Mouse (Mus musculus): ENCODE data around the gene Ajuba.

Gene Ajuba

DNA sequence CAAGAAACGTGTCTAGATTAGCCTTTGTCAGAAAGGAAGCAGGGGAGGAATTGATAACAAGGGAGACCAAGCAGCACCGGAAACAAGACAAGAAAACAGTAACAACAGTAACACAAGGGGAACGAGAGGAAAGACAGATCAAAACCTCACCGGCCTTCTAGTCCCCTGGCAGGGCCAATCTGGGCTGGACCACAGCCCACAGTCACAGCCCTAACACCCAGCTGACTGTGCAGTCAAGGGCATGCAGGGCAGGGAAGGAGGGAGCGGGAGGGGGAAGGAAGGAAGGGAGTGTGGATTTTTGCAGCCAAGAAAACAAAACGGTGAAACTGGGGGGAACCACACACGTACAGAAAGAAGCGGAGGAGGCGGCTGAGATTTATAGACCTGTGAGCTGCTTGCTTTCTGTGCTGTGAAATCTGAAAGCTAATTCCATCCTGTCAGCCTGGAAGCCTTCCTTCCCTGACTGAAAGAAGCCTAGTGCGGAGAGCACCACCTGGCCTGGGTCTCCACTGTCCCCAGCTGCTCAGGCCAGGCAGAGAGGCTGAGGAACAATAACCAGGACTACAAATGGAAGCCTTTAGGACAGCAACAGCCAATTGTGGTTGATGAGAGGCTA lies 15.1 kb upstream of the Ajuba start:
- in situ Hi-C loops (cut with MboI, MseI) = no loop called here

DNA sequence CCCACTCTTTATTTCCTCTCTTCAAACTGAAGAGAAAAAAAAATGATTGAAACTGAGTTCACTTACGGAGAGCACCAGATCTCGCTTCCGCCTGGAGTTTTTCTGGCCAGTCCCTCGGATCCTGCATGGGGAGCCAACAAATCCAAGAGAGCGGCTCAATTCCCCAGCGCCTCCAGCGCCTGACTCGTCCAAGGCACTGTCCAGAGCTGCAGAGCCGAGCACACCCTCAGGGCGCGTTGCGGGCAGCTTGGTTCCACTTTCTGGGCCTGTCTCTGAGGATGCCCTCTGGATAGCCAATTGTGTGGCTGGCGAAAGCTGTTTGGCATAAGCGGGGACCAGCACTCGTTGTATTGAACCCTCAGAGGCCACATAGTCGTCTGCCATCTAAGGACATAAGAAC lies 13.7 kb upstream of the Ajuba start:
- in situ Hi-C loops (cut with MboI, MseI) = no loop called here

GRCm38 (mm10) chr14:54583681-54584338 lies 6.5 kb upstream of the Ajuba start:
- in situ Hi-C loops (cut with MboI, MseI) = no loop called here

DNA sequence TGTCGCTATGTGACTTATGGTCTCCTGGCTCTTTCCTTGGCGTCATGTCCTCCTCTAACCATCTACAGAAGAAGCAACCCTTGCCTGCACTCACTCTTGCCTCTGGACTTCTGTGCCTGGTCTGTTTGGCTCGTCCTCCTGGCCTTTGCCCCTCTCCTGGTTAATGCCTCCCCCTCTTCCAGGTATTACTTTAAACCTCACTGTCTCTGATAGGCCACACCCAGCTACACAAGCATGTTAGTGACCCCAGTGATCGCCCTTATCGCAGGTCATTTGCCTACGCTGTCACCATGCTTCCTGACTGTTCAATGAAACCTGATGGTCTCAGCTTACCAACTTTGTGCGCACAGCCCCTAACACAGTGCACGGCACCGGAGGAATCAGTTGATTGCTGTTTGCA lies 5.2 kb upstream of the Ajuba start:
- in situ Hi-C loops (cut with MboI, MseI) = no loop called here

- in situ Hi-C loops (cut with MboI, MseI) = no loop called here
Measured at GRCm38 (mm10) chr14:54579638-54580037, 2.3 kb upstream of the Ajuba start.

DNA sequence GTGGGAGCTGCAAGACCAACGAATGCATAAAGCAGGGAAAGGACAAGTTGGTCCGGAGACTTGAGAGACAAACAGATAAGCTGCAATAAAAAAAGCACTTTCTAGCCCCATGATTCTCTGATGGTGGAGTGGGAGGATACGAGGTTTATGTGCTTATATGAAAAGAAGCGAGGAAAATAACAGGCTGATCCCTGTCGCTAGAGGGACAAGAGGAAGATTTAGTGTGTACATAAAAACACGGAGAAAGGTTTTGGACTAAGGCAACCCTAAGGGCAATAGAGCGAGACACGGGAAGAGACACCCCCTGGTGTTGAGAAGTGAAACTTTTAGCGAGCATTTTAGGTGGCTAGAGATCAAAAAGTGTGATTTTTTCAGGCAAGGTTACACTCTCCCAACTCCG lies 705 bp upstream of the Ajuba start:
- in situ Hi-C loops (cut with MboI, MseI) = no loop called here

GRCm38 (mm10) chr14:54576241-54577088 lies 893 bp downstream of the Ajuba start:
- in situ Hi-C loops (cut with MboI, MseI) = no loop called here

DNA sequence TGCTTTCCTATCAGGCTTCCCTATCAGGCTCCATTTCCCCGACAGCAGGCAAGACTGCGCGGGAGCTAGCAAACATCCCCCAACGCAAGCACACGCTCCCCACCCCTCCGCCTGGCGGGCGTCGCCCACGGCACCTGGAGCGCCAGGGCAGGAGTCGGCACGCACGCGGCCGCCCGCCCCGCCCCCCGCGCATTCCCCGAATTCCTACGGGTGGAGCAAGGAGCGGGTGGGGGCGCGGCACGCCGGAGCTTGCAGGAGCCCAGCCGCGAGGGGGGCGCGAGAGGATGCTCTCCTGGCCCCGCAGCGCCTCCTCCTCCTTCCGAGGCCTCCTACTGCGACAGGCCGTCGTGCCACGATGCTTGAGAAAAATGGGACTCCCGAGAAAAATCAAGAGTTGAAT lies 1.7 kb downstream of the Ajuba start:
- in situ Hi-C loops (cut with MboI, MseI) = no loop called here

GRCm38 (mm10) chr14:54575031-54575430 lies 2.3 kb downstream of the Ajuba start:
- in situ Hi-C loops (cut with MboI, MseI) = no loop called here

DNA sequence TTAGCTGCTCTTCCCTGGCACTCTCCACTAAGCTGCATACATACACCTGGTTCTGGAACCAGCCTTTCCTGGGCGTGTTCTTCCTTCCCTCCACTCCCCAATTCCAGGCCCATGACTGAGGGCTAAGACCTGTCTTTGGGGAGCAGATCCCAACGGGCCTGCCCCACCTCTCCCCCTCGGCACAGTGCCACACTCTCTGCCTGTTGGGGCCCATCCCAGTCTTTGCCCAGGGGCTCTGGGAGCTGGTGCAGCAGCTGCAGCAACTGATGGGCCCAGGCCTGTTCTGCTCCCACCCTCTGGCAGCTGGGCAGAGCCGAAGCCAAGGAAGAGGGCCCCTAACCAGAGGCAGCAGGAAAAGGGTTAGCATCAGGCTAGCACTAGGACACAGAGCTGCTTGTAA lies 3.1 kb downstream of the Ajuba start:
- in situ Hi-C loops (cut with MboI, MseI) = no loop called here

DNA sequence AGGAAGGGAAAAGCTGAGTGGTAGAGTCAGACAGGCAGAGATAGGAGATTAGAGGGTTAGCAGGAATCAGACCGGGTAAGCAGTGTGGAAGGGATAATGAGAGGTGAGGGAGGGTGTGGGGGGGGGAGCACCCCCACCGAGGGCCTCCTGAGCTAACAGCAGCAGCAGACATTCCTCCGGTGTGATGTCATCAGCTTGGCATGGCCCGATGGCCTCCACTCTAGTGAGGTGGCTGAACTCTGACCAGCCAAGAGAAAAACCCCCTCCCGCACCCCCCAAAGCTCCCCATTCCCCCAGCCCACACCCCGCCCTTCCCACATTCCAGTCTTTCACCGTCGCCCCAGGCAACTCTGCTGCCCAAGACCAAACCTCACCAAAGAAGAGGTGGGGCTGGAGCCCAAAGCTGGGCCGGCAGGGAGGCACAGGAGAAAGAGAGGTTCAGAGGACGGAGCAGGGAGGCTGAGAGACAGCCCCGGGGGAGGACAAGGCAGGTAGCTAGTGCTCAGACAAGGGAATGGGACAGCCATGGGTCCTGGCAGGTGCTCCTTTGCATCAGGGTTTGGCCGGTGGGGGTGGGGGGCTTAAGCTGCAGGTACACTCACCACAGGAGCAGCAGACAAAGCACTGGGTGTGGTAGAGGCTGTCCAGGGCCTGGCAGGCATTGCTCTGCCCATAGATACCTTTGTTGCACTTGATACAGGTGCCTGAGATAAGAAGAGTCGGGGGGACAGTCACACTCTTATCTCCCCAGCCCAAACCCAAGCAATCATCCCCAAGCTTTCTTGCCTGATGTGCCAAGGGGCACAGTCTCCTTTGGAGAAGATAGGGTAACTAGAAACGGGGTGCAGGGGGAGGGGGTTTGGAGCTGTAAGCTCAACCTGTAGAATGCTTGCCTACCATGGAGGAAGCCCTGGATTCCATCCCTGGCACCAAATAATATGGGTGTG lies 4.3 kb downstream of the Ajuba start:
- in situ Hi-C loops (cut with MboI, MseI) = no loop called here

DNA sequence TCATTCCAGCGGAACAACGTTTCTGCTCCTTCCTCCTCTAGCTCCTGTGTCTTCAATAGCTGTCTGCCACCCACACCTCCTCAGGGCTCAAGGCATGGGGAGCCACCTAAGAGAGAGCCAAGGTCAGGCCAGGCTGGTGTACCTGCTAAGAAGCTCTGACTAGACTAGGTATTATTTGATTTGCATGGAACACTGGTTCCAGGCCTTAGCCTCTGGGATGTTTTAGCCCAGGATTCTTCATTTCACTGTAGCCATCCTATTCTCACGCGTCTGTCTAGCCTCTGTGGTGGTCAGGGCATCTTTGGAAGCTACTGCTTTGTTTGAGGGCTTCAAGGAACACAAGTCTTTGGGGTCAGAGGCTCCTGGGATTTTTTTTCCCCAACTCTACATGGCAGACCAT lies 5.2 kb downstream of the Ajuba start:
- in situ Hi-C loops (cut with MboI, MseI) = no loop called here

GRCm38 (mm10) chr14:54569451-54570392 lies 7.6 kb downstream of the Ajuba start:
- in situ Hi-C loops (cut with MboI, MseI) = loop anchor here (5.0 kb wide), 1 partner anchor 73 kb away; the partner anchor contains the start of genes Cdh24 and Gm17606

DNA sequence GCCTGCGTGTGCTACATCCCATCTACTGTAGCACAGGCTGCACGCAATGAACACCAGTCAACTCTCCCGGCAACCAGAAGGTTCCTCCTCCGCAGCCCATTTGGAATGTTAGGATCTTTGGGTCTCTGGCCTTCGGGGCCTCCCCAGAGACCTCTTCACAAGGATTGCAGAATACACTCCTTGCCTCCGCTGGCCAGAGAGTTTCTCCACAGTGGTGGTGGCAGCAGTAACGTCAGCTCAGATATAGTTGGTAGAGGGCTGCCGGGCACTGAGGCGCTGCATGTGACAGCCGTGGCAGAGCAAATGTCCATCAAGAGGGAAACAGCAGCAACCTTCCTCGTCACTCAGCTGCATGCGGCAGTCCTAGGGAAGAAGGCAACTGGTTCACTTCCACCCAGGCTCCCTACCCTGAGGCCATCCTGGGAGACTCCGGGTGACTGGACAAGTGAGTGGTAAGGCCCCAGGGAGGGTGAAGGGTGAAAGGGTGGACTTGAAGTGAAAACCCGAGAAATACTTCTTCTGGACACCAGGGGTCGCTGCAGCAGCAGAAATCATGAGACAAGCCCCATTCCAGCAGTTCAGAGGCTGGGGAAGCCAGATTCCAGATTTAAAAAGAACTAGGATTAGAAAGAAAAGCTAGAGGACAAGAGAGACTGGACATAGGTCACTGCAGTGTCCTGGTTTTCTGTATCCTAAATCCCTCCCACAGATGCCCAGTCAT lies 8.5 kb downstream of the Ajuba start:
- in situ Hi-C loops (cut with MboI, MseI) = loop anchor here (5.0 kb wide), 1 partner anchor 73 kb away; the partner anchor contains the start of genes Cdh24 and Gm17606

DNA sequence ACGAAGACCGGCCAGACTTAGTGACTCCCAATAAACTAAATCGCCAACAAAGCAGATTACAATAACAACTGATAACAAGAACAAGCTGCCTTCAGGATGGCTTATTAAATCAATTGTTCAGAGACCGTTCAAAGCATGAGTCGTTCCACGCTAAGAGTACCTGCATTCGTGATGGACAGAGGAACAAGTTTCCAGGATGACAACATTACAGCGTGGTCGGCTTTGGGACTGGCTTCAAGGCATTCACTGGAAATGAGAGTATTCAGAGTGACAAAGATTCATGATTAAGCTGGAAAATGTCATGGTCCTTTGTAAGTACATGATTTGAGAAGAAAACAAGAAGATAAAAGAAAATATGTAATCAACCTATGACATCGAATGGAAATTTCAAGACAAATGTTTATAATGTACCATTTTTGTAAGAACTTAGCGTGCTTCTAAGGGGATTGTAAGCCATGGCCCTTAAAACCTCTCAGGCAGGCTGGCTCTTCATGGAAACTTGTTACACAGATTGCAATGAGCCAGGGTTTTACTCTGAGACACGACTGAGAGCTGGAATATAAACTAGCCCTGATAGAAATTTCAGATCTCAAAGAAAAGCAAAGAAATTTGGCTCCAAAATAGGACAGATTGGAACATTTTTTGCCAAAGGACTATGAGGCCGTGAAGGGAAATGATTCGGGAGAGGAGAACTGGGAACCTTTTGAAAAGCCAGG lies 16.7 kb downstream of the Ajuba start:
- in situ Hi-C loops (cut with MboI, MseI) = no loop called here

GRCm38 (mm10) chr14:54557330-54557729 lies 20.0 kb downstream of the Ajuba start:
- in situ Hi-C loops (cut with MboI, MseI) = no loop called here

- in situ Hi-C loops (cut with MboI, MseI) = no loop called here
Measured at GRCm38 (mm10) chr14:54553975-54554769, 23.2 kb downstream of the Ajuba start, which contains the start of gene Haus4. Gene Haus4 (minus strand): TSS chr14:54554616.

GRCm38 (mm10) chr14:54553454-54553974 lies 23.8 kb downstream of the Ajuba start:
- in situ Hi-C loops (cut with MboI, MseI) = no loop called here
